Mouse (Mus musculus) adrenal gland (tissue): Measurements from ENCODE around the gene Tmem88.
"Not testable (repeated sequence)": the region's sequence is repeated elsewhere in the genome, so short reads cannot be mapped to it uniquely, and the experiment has no call there.

Experiments
- intact Hi-C: fragments of 180-260 bp; cut with DNase I; formaldehyde crosslinking; loops from one replicate; pipeline ENCODE4 v1.15.1; 2025

The Tmem88 gene

GRCm38 (mm10) chr11:69406867-69407723 lies 9.1 kb upstream of the Tmem88 start:
- intact Hi-C loops = no loop called here

- intact Hi-C loops = no loop called here
Observed at GRCm38 (mm10) chr11:69406282-69406681, 8.2 kb upstream of the Tmem88 start.

GRCm38 (mm10) chr11:69405397-69406200 lies 7.6 kb upstream of the Tmem88 start:
- intact Hi-C loops = no loop called here

GRCm38 (mm10) chr11:69404595-69405396 lies 6.8 kb upstream of the Tmem88 start:
- intact Hi-C loops = loop anchor here (5.0 kb wide), 1 partner anchor 108 kb away; no protein-coding TSS in a partner anchor

- intact Hi-C loops = loop anchor here (5.0 kb wide), 1 partner anchor 108 kb away; no protein-coding TSS in a partner anchor
Observed at GRCm38 (mm10) chr11:69403691-69404594, 5.9 kb upstream of the Tmem88 start.

- intact Hi-C loops = loop anchor here (2.0 to 5.0 kb wide), 2 partner anchors 31 to 110 kb away; no protein-coding TSS in a partner anchor
Observed at GRCm38 (mm10) chr11:69401987-69402386, 4.0 kb upstream of the Tmem88 start.

GRCm38 (mm10) chr11:69401210-69401637 lies 3.2 kb upstream of the Tmem88 start:
- intact Hi-C loops = loop anchor here (2.0 to 5.0 kb wide), 2 partner anchors 32 to 111 kb away; no protein-coding TSS in a partner anchor

GRCm38 (mm10) chr11:69400083-69400850 lies 2.2 kb upstream of the Tmem88 start:
- intact Hi-C loops = loop anchor here (2.0 to 5.0 kb wide), 2 partner anchors 33 to 112 kb away; no protein-coding TSS in a partner anchor

GRCm38 (mm10) chr11:69399201-69400082 lies 1.4 kb upstream of the Tmem88 start:
- intact Hi-C loops = loop anchor here (2.0 to 5.0 kb wide), 2 partner anchors 33 to 113 kb away; no protein-coding TSS in a partner anchor

GRCm38 (mm10) chr11:69398486-69399200 lies 609 bp upstream of the Tmem88 start:
- intact Hi-C loops = no loop called here

GRCm38 (mm10) chr11:69397581-69398057 lies 415 bp downstream of the Tmem88 start:
- intact Hi-C loops = no loop called here

GRCm38 (mm10) chr11:69396772-69397171 lies 1.3 kb downstream of the Tmem88 start:
- intact Hi-C loops = no loop called here

GRCm38 (mm10) chr11:69395634-69396373 lies 2.2 kb downstream of the Tmem88 start:
- intact Hi-C loops = no loop called here

GRCm38 (mm10) chr11:69395235-69395633 lies 2.8 kb downstream of the Tmem88 start, which contains the start of the genes Naa38 and Cyb5d1:
TSS of gene Naa38 (plus strand) at chr11:69395487.
TSS of gene Cyb5d1 (minus strand) at chr11:69395631.
- intact Hi-C loops = not testable (repeated sequence)

GRCm38 (mm10) chr11:69394591-69395167 lies 3.4 kb downstream of the Tmem88 start:
- intact Hi-C loops = not testable (repeated sequence)
